Mouse (Mus musculus) intestine, embryonic 14.5 days (tissue): ENCODE results near the gene Amt. TPM values are rescaled to one million over a fixed set of nuclear protein-coding genes. Genes with fewer than 3 reads are reported as not detected.

Experiments
- ATAC-seq: fragments of 200-750 bp; cut with Nextera tagmentation; replicated peaks from 2 replicates; pipeline ENCODE4 v1.8.0; 2017; ENCODE audit warnings: low read depth, moderate number of reproducible peaks, moderate TSS enrichment, moderate library complexity; ENCODE audit not compliant: low FRiP score, low TSS enrichment
- DNase-seq: peaks from one replicate; pipeline ENCODE4 v3.0.0-alpha.2; 2018; ENCODE audit warnings: low spot score
- H3K27ac ChIP-seq: fragments of 300-500 bp; sonication (generic); 2 replicates; pipeline ENCODE4 v1.5.1; 2014; ENCODE audit warnings: low read depth, mild to moderate bottlenecking, control low read depth
- H3K27me3 ChIP-seq: fragments of 300-500 bp; sonication (generic); replicated peaks from 2 replicates; pipeline ENCODE4 v1.6.1; 2014; ENCODE audit warnings: low read length, control low read depth; ENCODE audit not compliant: control insufficient read depth, insufficient read depth
- H3K36me3 ChIP-seq: fragments of 300-500 bp; sonication (generic); 2 replicates; pipeline ENCODE4 v1.6.1; 2014; ENCODE audit warnings: low read length, control low read depth; ENCODE audit not compliant: control insufficient read depth, insufficient read depth
- H3K4me1 ChIP-seq: fragments of 300-500 bp; sonication (generic); replicated peaks from 2 replicates; pipeline ENCODE4 v1.6.1; 2014; ENCODE audit warnings: low read length, control low read depth, mixed read lengths; ENCODE audit not compliant: control insufficient read depth, insufficient read depth
- H3K4me2 ChIP-seq: fragments of 300-500 bp; sonication (generic); 2 replicates; pipeline ENCODE4 v1.6.1; 2014; ENCODE audit warnings: low read length
- H3K4me3 ChIP-seq: fragments of 300-500 bp; sonication (generic); 2 replicates; pipeline ENCODE4 v1.5.1; 2014; ENCODE audit warnings: low read depth, low read length, control low read depth, mixed read lengths
- H3K9ac ChIP-seq: fragments of 300-500 bp; sonication (generic); 2 replicates; pipeline ENCODE4 v1.6.1; 2014; ENCODE audit warnings: mild to moderate bottlenecking, low read length
- H3K9me3 ChIP-seq: fragments of 300-500 bp; sonication (generic); 2 replicates; pipeline ENCODE4 v1.6.1; 2016; ENCODE audit warnings: low read length, control low read depth; ENCODE audit not compliant: control insufficient read depth
- WGBS: fragments of 180-500 bp; shearing (Covaris S2); extraction: QIAGEN DNeasy Blood & Tissue Kit; methylation state at CpG from one replicate; pipeline ENCODE4 v1.1.7; 2014; 5-methylcytosine and 5-hydroxymethylcytosine counted together
- polyA plus RNA-seq: library from polyadenylated mRNA; unstranded; fragments of >200 nt; fragmentation: Nextera tagmentation; extraction: Ambion mirVana; gene quantifications from 2 replicates; pipeline ENCODE4 v1.2.1, GENCODE M21; 2014

Gene Amt
- polyA plus RNA-seq, 1 experiment from 2014 or later = 23.0 TPM

DNA sequence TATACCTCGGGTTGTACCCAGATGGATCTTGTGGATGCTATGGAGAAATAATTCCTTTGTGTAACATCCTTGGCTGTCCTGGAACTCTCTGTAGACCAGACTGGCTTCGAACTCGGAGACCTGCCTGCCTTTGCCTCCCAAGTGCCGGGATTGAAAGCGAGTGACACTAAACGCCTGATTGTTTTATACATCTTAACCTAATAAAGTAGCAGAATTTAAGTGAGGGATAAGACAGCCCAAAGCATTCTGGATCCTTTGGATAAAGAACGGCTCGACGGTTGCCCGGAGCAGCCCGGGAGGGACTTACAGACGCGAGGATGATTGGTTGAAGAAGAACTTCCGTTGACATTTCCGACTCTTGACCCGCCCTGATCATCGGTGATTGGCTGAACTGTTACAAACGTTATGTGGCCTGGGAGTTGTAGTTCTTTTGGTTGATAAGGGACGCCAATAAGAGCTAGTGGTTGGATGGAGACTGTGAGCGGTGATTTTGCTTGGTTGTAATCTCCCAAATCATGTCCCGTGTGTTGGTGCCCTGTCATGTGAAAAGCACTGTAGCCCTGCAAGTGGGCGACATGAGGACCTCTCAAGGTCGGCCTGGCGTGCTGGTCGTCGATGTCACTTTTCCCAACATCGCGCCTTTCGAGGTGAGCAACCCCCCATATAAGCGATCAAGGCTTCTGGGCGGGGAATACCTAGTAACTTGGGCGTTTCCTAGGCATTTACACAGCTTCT lies 6.5 kb upstream of the Amt start, which contains the start of gene Nicn1:
Gene Nicn1 (plus strand): TSS at position 414 of the 735 bp plus-strand sequence.
- Histone ChIP-seq H3K4me3 (peak within 1 kb of the TSS; percentile 70), H3K4me2 (peak within 1 kb of the TSS; percentile 61), H3K4me1 (peaks cover 4% of the 10 kb centered on the region), H3K9ac (peak within 1 kb of the TSS; percentile 63), H3K27me3 (no peaks in the 10 kb centered on the region), H3K27ac (peak within 1 kb of the TSS; percentile 80), H3K9me3 (no peaks in the 10 kb centered on the region), H3K36me3 (peaks cover 7% of the 10 kb centered on the region)
- DNase-seq = peak; percentile 83
- WGBS = under 1% methylated on average over 32 of the region's 32 CpGs
- ATAC-seq = peak; percentile 95

DNA sequence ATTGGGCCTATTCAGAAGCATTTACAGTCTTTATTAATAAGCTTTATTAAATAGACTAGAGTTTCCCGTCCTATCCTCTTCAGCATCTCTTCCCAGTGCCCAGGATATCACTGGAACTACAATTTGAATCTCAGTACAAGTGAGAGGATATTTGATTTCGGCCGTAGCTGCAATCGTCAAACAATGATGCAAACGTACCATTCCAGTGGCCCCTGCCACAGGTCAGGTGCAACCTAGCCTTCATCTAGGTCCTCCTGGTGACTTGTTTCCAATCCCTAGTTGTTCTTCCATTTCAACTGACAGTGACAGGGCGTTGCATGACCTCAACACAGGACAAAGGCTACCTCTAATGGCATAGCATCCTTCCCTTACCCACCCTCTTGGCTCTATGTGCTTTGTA lies 5.9 kb upstream of the Amt start:
- Histone ChIP-seq H3K36me3 (peaks cover 11% of the 10 kb centered on the region), H3K9ac (peak overlapping the region; percentile 50), H3K27me3 (no peaks in the 10 kb centered on the region), H3K4me3 (peak overlapping the region; percentile 70), H3K9me3 (no peaks in the 10 kb centered on the region), H3K4me2 (peak overlapping the region; percentile 61), H3K27ac (0 out of 2 replicates have a peak overlapping the region, but pooled peaks have one; percentile 27), H3K4me1 (peaks cover 4% of the 10 kb centered on the region)
- DNase-seq = no peak
- ATAC-seq = no peak
- 45% methylated on average over 6 of the region's 6 CpGs for WGBS

DNA sequence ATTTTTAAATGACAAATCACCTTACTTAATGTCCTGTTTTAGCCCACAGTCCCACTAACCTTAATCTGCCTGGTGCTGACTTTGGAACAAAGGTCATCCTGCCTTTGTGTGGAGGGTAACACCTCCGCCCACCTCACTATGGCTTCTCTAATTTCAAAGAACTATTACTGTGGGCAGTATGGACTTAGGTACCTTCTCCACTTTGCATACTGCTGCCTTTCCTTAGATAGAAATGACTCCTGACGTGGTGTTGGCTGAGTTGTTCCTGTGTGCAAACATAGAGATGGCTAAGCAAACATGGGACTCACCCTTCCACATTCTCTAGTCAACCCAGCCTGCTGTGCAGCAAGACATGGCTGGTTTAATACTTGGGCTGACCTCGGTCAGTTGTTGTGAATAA lies 5.2 kb downstream of the Amt start:
- peak overlapping the region; percentile 51 for H3K27ac ChIP-seq
- peak; percentile 2; the same call in 1 of the 2 replicates for ATAC-seq
- 66% methylated on average over 3 of the region's 3 CpGs for WGBS

DNA sequence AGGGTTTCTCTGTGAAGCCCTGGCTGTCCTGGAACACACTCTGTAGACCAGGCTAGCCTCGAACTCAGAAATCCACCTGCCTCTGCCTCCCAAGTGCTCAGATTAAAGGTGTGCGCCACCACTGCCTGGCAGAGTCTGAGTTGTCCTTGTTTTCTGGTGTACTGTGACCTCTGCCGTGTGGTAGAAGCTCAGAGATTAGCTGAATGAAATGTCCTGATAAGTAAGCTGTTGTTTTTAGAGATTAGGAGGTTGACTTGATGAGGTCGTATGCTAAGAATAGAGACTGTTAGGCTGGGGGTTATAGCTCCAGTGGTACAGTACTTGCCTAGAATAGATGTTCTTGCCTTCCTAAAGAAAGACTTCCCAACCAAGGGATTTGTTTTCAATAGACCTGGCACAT lies 8.1 kb downstream of the Amt start:
- Histone ChIP-seq H3K4me3 (peak overlapping the region; percentile 94; the same call in 1 of the 2 replicates), H3K9me3 (no peaks in the 10 kb centered on the region), H3K4me1 (peaks cover 26% of the 10 kb centered on the region), H3K4me2 (peak overlapping the region; percentile 74), H3K27ac (no peak overlapping the region), H3K9ac (no peak overlapping the region; the same call in 1 of the 2 replicates), H3K36me3 (peaks cover 25% of the 10 kb centered on the region), H3K27me3 (no peaks in the 10 kb centered on the region)
- WGBS = 70% methylated on average over 4 of the region's 4 CpGs
- no peak for ATAC-seq
- DNase-seq = no peak

More for the DNA sequence above, 5.2 kb downstream of the Amt start:
- H3K9ac ChIP-seq = no peak overlapping the region
- no peak overlapping the region for H3K4me3 ChIP-seq
- DNase-seq = no peak
- no peak overlapping the region for H3K4me2 ChIP-seq
- H3K4me1 ChIP-seq = peaks cover 10% of the 10 kb centered on the region
- no peaks in the 10 kb centered on the region for H3K27me3 ChIP-seq
- peaks cover 31% of the 10 kb centered on the region for H3K36me3 ChIP-seq
- no peaks in the 10 kb centered on the region for H3K9me3 ChIP-seq

DNA sequence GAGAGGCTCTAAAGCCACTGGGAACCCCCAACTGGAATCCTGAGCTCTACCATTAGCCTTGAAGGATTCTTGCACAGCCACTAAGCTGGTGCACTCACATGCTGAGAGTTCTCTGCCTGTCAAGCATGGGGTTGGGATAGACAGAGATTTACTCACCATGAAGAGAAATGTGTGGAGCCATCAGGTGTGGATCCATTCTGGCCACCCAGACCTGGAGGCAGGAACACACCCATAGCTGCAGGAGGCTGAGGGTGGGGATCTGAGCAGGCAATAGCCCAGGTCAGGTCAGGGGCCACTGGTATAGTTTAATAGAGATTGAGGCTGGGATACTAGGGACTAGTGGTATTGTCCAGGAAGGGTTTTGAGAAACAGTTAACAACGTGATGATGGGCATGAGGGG lies 8.5 kb downstream of the Amt start:
- ATAC-seq = no peak
- Histone ChIP-seq H3K9ac (peak overlapping the region; percentile 81), H3K4me1 (peaks cover 27% of the 10 kb centered on the region), H3K27ac (peak overlapping the region; percentile 73), H3K4me2 (peak overlapping the region; percentile 74), H3K4me3 (peak overlapping the region; percentile 94), H3K27me3 (no peaks in the 10 kb centered on the region), H3K9me3 (no peaks in the 10 kb centered on the region), H3K36me3 (peaks cover 23% of the 10 kb centered on the region)
- 0% methylated on average over 1 of the region's 1 CpGs for WGBS
- DNase-seq = no peak

DNA sequence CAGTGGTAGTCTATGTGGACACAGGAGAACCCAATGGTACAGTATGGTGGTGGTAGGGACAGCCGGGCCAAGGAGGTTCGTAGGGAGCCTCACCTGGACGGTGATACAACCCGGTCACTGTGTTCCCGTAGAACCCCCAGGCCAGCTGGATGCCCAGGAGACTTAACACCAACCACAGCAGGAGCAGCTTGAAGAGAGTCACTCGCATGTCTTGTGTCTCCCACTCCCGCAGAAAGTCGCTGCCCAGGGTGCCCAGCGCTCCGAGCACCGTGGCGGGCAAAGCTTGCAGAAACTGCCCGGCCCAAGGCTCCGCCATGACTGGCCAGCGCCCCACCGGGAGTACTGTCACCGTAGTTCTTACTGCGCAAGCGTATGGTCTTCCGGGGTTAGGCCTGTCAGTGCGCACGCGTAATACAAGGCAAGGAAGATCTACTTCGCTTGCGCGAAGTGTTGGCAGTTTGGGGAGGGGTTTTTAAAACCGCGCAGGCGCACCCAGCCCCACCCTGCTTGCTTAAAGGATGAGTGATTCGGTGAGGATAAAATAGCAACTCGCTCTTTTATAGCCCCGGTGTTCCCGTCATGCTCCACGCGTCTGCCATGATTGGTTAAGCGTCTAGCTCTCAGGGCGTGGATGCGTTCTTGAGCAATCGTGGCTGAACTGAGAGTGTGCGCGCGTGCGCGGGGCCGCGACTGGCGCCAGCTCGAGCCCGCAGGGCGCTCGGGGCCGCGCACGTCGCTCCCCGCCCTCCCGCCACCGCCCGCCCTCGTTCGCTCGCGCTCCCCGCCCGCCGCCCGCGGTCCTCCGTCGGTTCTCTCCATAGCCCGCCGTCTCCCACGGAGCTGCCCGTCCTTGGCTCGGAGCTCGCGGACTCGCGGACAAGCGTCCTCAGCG lies 9.2 kb downstream of the Amt start, which contains the start of the genes Rhoa and Tcta:
Gene Rhoa (plus strand): TSS at position 501 of the 892 bp plus-strand sequence.
Gene Tcta (minus strand): TSS at position 532 of the 892 bp plus-strand sequence.
- H3K4me2 ChIP-seq = peak within 1 kb of the TSS; percentile 96
- DNase-seq (peak; percentile 94), ATAC-seq (peak; percentile 97)
- under 1% methylated on average over 79 of the region's 81 CpGs for WGBS
- peak within 1 kb of the TSS; percentile 94 for H3K4me3 ChIP-seq
- H3K4me1 ChIP-seq = peaks cover 31% of the 10 kb centered on the region
- H3K36me3 ChIP-seq = peaks cover 20% of the 10 kb centered on the region
- peak within 1 kb of the TSS; percentile 98 for H3K9ac ChIP-seq
- H3K27me3 ChIP-seq = no peaks in the 10 kb centered on the region
- H3K27ac ChIP-seq = peak within 1 kb of the TSS; percentile 100
- H3K9me3 ChIP-seq = no peaks in the 10 kb centered on the region

DNA sequence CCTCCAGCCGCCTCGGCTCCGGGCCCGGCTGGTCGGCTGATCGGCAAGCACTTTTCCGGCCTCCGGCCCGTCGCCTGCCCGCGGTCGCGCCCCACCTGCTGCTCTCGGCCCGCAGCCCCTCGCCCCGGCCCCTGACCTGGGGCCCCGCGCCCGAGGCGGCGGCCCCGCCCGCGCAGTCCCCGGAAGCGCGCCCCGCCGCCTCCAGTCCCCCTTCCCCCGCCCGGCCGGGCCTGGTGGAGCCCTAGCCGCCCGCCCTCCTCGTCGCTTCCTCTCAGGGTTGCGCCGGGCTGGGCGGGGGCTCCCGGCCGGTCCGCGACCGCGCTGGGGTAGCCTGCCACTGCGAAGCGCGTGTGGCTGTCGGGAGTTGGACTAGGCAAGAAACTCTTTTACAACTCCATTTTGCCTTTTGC lies 9.9 kb downstream of the Amt start:
- Histone ChIP-seq H3K4me1 (peaks cover 31% of the 10 kb centered on the region), H3K27ac (peak overlapping the region; percentile 100), H3K4me2 (peak overlapping the region; percentile 96), H3K36me3 (peaks cover 20% of the 10 kb centered on the region), H3K4me3 (peak overlapping the region; percentile 94), H3K27me3 (no peaks in the 10 kb centered on the region), H3K9ac (peak overlapping the region; percentile 98), H3K9me3 (no peaks in the 10 kb centered on the region)
- DNase-seq (no peak), ATAC-seq (peak; percentile 71)
- WGBS = under 1% methylated on average over 50 of the region's 51 CpGs

DNA sequence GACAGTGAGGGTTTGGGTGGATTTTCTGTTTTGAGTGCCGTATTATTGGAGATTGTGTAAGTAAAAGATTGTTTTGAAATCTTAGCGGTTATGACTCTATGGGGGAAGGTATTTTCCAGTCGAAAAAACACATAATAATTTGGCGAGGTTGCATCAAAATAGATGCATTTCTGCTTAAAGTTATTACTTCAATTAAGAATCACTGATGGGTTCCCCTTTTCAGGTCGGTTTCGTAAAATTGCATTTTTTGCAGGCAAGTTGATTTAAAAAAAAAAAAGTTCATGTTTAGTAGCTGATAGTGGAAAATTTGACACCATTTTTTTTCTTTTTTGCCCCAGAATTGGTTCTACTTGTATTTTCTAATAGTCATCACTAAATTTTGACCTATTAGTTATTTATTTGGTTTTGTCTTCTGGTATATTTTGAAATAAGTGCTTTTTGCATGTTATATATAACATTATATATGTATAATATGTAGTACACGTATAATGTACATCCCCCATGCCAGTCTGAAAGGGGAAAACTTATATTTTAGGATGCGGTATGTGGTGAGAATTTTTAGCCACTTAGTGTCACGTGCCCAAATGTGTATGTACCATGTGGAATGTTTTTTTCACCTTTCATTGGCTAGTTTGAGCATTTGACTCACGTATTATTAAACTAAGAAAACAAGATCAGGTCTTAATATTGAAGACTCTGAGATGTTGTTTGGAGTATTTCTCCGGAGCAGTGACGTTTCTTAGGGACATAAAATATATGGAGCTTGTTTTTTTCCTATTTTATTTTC lies 10.6 kb downstream of the Amt start:
- ATAC-seq (no peak), DNase-seq (no peak)
- H3K9me3 ChIP-seq = no peaks in the 10 kb centered on the region
- peaks cover 31% of the 10 kb centered on the region for H3K4me1 ChIP-seq
- H3K36me3 ChIP-seq = peaks cover 16% of the 10 kb centered on the region
- H3K27me3 ChIP-seq = no peaks in the 10 kb centered on the region
- H3K4me3 ChIP-seq = peak overlapping the region; percentile 94
- 9% methylated on average over 12 of the region's 12 CpGs for WGBS
- H3K4me2 ChIP-seq = peak overlapping the region; percentile 96
- peak overlapping the region; percentile 100 for H3K27ac ChIP-seq
- peak overlapping the region; percentile 98 for H3K9ac ChIP-seq
